Mouse (Mus musculus): ENCODE results near the gene Foxn2. TPM values are rescaled to one million over a fixed set of nuclear protein-coding genes. Genes with fewer than 3 reads are reported as not detected.

Gene Foxn2
- polyA plus RNA-seq, 1 experiment from 2014 or later = 17.3 TPM

Other genes starting within 250 kb of the Foxn2 start
- 17.9 and 19.7 TPM in 2 replicates for gene Ppp1r21, start 89.4 kb downstream of the Foxn2 start, polyA plus RNA-seq (2016; fragmentation: Nextera tagmentation; extraction: Ambion mirVana)
- 2.0 and 2.3 TPM in 2 replicates for gene Ston1, start 157.0 kb downstream of the Foxn2 start, polyA plus RNA-seq (2016; fragmentation: Nextera tagmentation; extraction: Ambion mirVana)
- gene Gtf2a1l, start 227.9 kb downstream of the Foxn2 start, polyA plus RNA-seq (2016; fragmentation: Nextera tagmentation; extraction: Ambion mirVana) = 0.17 and 0.18 TPM in 2 replicates